Mouse (Mus musculus): ENCODE data around the gene Ms4a3. TPM values are rescaled to one million over a fixed set of nuclear protein-coding genes. Genes with fewer than 3 reads are reported as not detected.

Gene Ms4a3
- polyA plus RNA-seq, 1 experiment from 2014 or later = 0.99 TPM

DNA sequence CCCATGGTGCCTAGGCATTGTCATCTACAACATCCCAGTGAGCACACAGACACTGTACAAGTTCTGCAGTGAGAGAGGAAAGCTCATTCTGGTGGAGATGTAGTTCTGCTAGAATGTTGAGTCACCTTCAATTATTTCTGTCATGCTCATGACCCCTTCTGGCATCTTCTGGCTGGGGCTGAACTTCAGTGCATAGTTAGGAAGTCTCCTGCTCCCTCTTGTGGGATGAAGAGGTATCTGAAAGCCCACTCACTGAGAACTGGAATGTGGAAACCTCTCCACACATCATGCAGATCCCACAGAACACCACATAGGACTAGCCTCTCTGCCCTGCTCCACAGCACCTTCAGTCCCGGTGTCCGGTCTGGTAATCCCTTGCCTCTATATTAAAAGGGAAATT, 38.6 kb downstream of the Ms4a3 start:
- ATAC-seq (peak; percentile 92), DNase-seq (ENCODE audit: low read depth, low spot score) (no peak)
- ChIA-PET POLR2A (no interaction called here), CTCF (interaction anchor here (0.6 to 3.8 kb wide), 16 partner anchors 10 to 254 kb away, joined by 3 to 16 read pairs (median 4); no protein-coding TSS in a partner anchor)
- in situ Hi-C loops (cut with MboI; ENCODE audit: low pct_unique_long_range_greater_than_20kb) = loop anchor here (5.0 to 10.0 kb wide), 2 partner anchors 240 to 413 kb away; no protein-coding TSS in a partner anchor
- H3K27me3 ChIP-seq = no peaks in the 10 kb centered on the region
- TF ChIP-seq CTCF (IDR thresholded peaks at IDR 0.05) = peak; percentile 97

DNA sequence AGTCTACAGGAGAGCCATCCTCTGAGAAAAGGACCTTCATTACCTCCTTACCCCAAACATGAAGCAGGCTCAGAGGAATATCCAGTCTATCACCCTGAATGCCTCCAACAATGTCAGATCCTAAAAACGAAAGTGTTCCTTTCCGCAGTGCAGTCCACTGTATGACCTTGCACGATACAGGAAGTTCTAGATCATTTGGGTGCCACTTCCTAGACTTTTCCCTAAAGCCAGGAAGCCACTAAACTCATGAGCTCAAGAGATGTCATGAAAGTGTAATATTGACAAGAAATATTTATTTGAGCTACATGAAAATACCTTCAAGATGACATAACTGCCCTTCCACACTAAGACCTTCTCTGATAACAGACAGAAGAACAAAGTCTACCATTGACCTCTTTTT, 39.3 kb downstream of the Ms4a3 start:
- ChIA-PET CTCF (interaction anchor here (0.6 to 3.8 kb wide), 15 partner anchors 9 to 253 kb away, joined by 3 to 16 read pairs (median 4); no protein-coding TSS in a partner anchor), POLR2A (no interaction called here)
- in situ Hi-C loops (cut with MboI; ENCODE audit: low pct_unique_long_range_greater_than_20kb) = loop anchor here (5.0 to 10.0 kb wide), 2 partner anchors 239 to 413 kb away; no protein-coding TSS in a partner anchor
- no peak for DNase-seq (ENCODE audit: low read depth, low spot score)
- TF ChIP-seq CTCF (IDR thresholded peaks at IDR 0.05) = no peak
- ATAC-seq = no peak
- no peaks in the 10 kb centered on the region for H3K27me3 ChIP-seq

GRCm38 (mm10) chr19:11589891-11590449, 50.7 kb downstream of the Ms4a3 start:
- ATAC-seq (no peak), DNase-seq (ENCODE audit: low read depth, low spot score) (no peak)
- in situ Hi-C loops (cut with MboI; ENCODE audit: low pct_unique_long_range_greater_than_20kb) = no loop called here
- peaks cover 4% of the 10 kb centered on the region for H3K27me3 ChIP-seq
- no peak for TF ChIP-seq CTCF (IDR thresholded peaks at IDR 0.05)
- ChIA-PET POLR2A (no interaction called here), CTCF (no interaction called here)

DNA sequence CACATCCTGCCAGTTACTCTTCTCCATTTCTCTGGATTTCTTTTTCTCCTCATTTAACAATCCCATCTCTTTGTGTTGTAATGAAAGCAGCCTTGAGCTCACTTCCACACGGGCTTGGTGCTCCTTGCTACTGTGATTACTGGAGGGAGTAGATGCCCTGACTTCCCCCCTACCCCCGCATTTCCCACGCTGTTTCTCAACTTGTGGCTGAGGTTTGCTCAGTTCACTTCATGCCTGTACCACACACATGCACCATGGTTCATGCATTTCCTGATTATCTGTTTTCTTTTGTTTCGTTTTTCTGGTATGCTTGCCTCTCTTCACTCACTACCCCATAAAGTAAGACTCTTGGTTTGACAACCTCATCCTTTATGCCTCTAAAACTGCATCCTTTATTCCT, 51.4 kb downstream of the Ms4a3 start:
- POLR2A ChIA-PET = no interaction called here
- H3K27me3 ChIP-seq = peaks cover 4% of the 10 kb centered on the region
- no peak for TF ChIP-seq CTCF (IDR thresholded peaks at IDR 0.05)
- no peak for DNase-seq (ENCODE audit: low read depth, low spot score)
- in situ Hi-C loops (cut with MboI; ENCODE audit: low pct_unique_long_range_greater_than_20kb) = no loop called here
- no peak for ATAC-seq
- CTCF ChIA-PET = interaction anchor here (1.1 kb wide), 1 partner anchor 15 kb away, joined by 3 read pairs; no protein-coding TSS in a partner anchor

Other genes starting within 250 kb of the Ms4a3 start
- not detected for gene Ms4a4c, start 236.1 kb downstream of the Ms4a3 start, polyA plus RNA-seq (2021)
- gene Ms4a4b, start 197.3 kb downstream of the Ms4a3 start, polyA plus RNA-seq (2021) = 0.12 TPM
- gene Ms4a6c, start 171.5 kb downstream of the Ms4a3 start, polyA plus RNA-seq (2021) = not detected
- not detected for gene Gm8369, start 154.9 kb downstream of the Ms4a3 start, polyA plus RNA-seq (2021)
- gene Ms4a6b, start 124.3 kb downstream of the Ms4a3 start, polyA plus RNA-seq (2021) = not detected
- gene Ms4a4d, start 104.0 kb downstream of the Ms4a3 start, polyA plus RNA-seq (2021) = 0.04 TPM
- 0.35 TPM for gene Ms4a6d, start 36.0 kb downstream of the Ms4a3 start, polyA plus RNA-seq (2021)
- gene Ms4a2, start 17.1 kb downstream of the Ms4a3 start, polyA plus RNA-seq (2021) = 89.6 TPM
- gene Oosp2, start 19.7 kb upstream of the Ms4a3 start, polyA plus RNA-seq (2021) = not detected
- not detected for gene Oosp1, start 50.3 kb upstream of the Ms4a3 start, polyA plus RNA-seq (2021)
- not detected for gene Oosp3, start 56.2 kb upstream of the Ms4a3 start, polyA plus RNA-seq (2021)
- gene Gif, start 106.7 kb upstream of the Ms4a3 start, polyA plus RNA-seq (2021) = 0.05 TPM
- gene Mrpl16, start 129.5 kb upstream of the Ms4a3 start, polyA plus RNA-seq (2021) = 76.0 TPM
- 45.4 TPM for gene Stx3, start 178.6 kb upstream of the Ms4a3 start, polyA plus RNA-seq (2021)
- 1.1 TPM for gene Olfr1417, start 198.4 kb upstream of the Ms4a3 start, polyA plus RNA-seq (2021)
- gene Olfr1418, start 220.2 kb upstream of the Ms4a3 start, polyA plus RNA-seq (2021) = 0.33 TPM
- not detected for gene Olfr1419, start 234.3 kb upstream of the Ms4a3 start, polyA plus RNA-seq (2021)
- 0.12 TPM for gene Olfr1420, start 245.7 kb upstream of the Ms4a3 start, polyA plus RNA-seq (2021)